Mouse (Mus musculus) lung, adult 2 months (tissue): ENCODE measurements at regions not wholly inside any gene's neighbourhood (a gene's known extent, or its start where the extent isn't known, plus 50 kb on each side); places are given as distances from the start of the nearest gene placed in this dataset.

Source experiments
- DNase-seq: peaks from one replicate; pipeline ENCODE4 v3.0.0; 2022
- H3K4me1 ChIP-seq: fragments of 200-500 bp; 2 replicates; pipeline ENCODE4 v1.6.1; 2011; ENCODE audit warnings: low read length; ENCODE audit not compliant: control insufficient read depth, insufficient read depth
- H3K4me3 ChIP-seq: fragments of 200-500 bp; replicated peaks from 2 replicates; pipeline ENCODE3; 2011; ENCODE audit warnings: low read depth, mild to moderate bottlenecking, control low read depth, low read length; ENCODE audit errors: extremely low read depth
- CTCF ChIP-seq: fragments of 200-500 bp; IDR thresholded peaks from 2 replicates; pipeline ENCODE4 v1.5.1; 2011; ENCODE audit warnings: mild to moderate bottlenecking, low read length, control low read depth; ENCODE audit not compliant: insufficient read depth
- POLR2A ChIP-seq: fragments of 200-500 bp; IDR thresholded peaks from 2 replicates; pipeline ENCODE4 v1.6.1; 2011; ENCODE audit warnings: low read depth, mild to moderate bottlenecking, control low read depth, low read length, borderline replicate concordance; ENCODE audit errors: extremely low read depth
- WGBS: fragments of 180-500 bp; shearing (Covaris S2); methylation state at CpG from one replicate; pipeline ENCODE4 v1.1.7; 2018; 5-methylcytosine and 5-hydroxymethylcytosine counted together

DNA sequence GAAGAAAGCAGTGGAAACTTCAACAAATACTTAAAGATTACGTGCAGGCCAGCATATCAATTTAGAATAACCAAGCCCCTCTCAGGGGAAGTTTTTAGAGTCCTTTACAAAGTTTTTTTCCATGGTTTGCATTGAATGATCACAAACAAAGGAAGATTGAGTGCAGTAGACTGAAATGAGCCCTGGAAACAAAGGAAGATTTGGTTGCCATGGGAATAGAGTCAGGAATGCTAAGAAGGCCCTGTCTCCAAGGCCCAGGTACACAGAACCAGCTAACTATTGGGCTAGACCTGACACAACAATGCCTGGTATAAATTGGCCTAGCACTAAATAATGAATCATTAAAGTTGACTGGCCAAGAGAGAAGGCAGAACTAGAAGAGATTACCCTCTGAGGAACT, 49.9 kb upstream of the Nectin3 start:
- no peak for DNase-seq
- no peak for TF ChIP-seq CTCF
- TF ChIP-seq POLR2A: no peak
- no peak overlapping the region for H3K4me3 ChIP-seq
- 82% methylated on average over 1 of the region's 1 CpGs for WGBS
- no peaks in the 10 kb centered on the region for H3K4me1 ChIP-seq
